Mouse (Mus musculus): ENCODE data around the gene Myo1d.

- TF ChIP-seq CTCF (IDR thresholded peaks at IDR 0.05; ENCODE audit: borderline replicate concordance, control insufficient read depth, extremely low read depth, insufficient read depth, low read length, poor library complexity) (no peak), POLR2A (IDR thresholded peaks at IDR 0.05; ENCODE audit: control insufficient read depth, extremely low read depth, insufficient read depth, low read length, poor library complexity) (no peak)
Observed at GRCm38 (mm10) chr11:80484191-80484791, 295.5 kb downstream of the Myo1d start.
